Mouse (Mus musculus): ENCODE results near the gene Kcnj3. TPM values are rescaled to one million over a fixed set of nuclear protein-coding genes. Genes with fewer than 3 reads are reported as not detected.

Gene Kcnj3
- total and polyA plus RNA-seq, 2 experiments from 2014 or later, result 5.9 to 22.1 TPM

GRCm38 (mm10) chr2:55437007-55437949, 1.5 kb downstream of the Kcnj3 start:
- Histone ChIP-seq H3K4me1 (ENCODE audit: insufficient read depth) (0 out of 2 replicates have a peak, but pooled peaks cover 12% of the 10 kb centered on the region), H3K27ac (ENCODE audit: low read depth, low read length) (no peak overlapping the region; the same call in 1 of the 2 replicates), H3K9ac (peak overlapping the region; percentile 74), H3K9me3 (ENCODE audit: low read length) (no peaks in the 10 kb centered on the region), H3K4me3 (ENCODE audit: low read depth, low read length) (peak overlapping the region; percentile 69), H3K27me3 (ENCODE audit: insufficient read depth, low read length) (no peaks in the 10 kb centered on the region), H3K4me2 (ENCODE audit: low read depth) (peak overlapping the region; percentile 87), H3K36me3 (ENCODE audit: insufficient read depth) (no peaks in the 10 kb centered on the region)
- DNase-seq (peak; percentile 49), ATAC-seq (peak; percentile 41)
- WGBS, result 1% methylated on average over 51 of the region's 51 CpGs
- TF ChIP-seq CTCF (IDR thresholded peaks at IDR 0.05; ENCODE audit: low read depth), result no peak

- Histone ChIP-seq H3K9ac (peak overlapping the region; percentile 74; the same call in 1 of the 2 replicates), H3K9me3 (ENCODE audit: low read length) (no peaks in the 10 kb centered on the region), H3K4me1 (ENCODE audit: insufficient read depth) (0 out of 2 replicates have a peak, but pooled peaks cover 12% of the 10 kb centered on the region), H3K27ac (ENCODE audit: low read depth, low read length) (no peak overlapping the region), H3K4me2 (ENCODE audit: low read depth) (peak overlapping the region; percentile 87), H3K36me3 (ENCODE audit: insufficient read depth) (no peaks in the 10 kb centered on the region), H3K4me3 (ENCODE audit: low read depth, low read length) (peak overlapping the region; percentile 69), H3K27me3 (ENCODE audit: insufficient read depth, low read length) (no peaks in the 10 kb centered on the region)
- 6% methylated on average over 1 of the region's 1 CpGs for WGBS
- no peak for TF ChIP-seq CTCF (IDR thresholded peaks at IDR 0.05; ENCODE audit: low read depth)
- DNase-seq, result peak; percentile 32
- no peak for ATAC-seq
Observed at GRCm38 (mm10) chr2:55437977-55438376, 2.2 kb downstream of the Kcnj3 start.

GRCm38 (mm10) chr2:55439211-55439610, 3.4 kb downstream of the Kcnj3 start:
- H3K27me3 ChIP-seq (ENCODE audit: insufficient read depth, low read length), result no peaks in the 10 kb centered on the region
- no peak for TF ChIP-seq CTCF (IDR thresholded peaks at IDR 0.05; ENCODE audit: low read depth)
- peak overlapping the region; percentile 30 for H3K4me2 ChIP-seq (ENCODE audit: low read depth)
- 0 out of 2 replicates have a peak, but pooled peaks cover 12% of the 10 kb centered on the region for H3K4me1 ChIP-seq (ENCODE audit: insufficient read depth)
- ATAC-seq (no peak), DNase-seq (no peak)
- no peak overlapping the region for H3K27ac ChIP-seq (ENCODE audit: low read depth, low read length)
- no peaks in the 10 kb centered on the region for H3K36me3 ChIP-seq (ENCODE audit: insufficient read depth)
- no peaks in the 10 kb centered on the region for H3K9me3 ChIP-seq (ENCODE audit: low read length)
- peak overlapping the region; percentile 13; the same call in 1 of the 2 replicates for H3K4me3 ChIP-seq (ENCODE audit: low read depth, low read length)
- no peak overlapping the region for H3K9ac ChIP-seq

- TF ChIP-seq CTCF (IDR thresholded peaks at IDR 0.05; ENCODE audit: low read depth), result peak; percentile 31; the same call in 1 of the 2 replicates
- DNase-seq (no peak), ATAC-seq (no peak)
- Histone ChIP-seq H3K36me3 (ENCODE audit: insufficient read depth) (no peaks in the 10 kb centered on the region), H3K4me2 (ENCODE audit: low read depth) (no peak overlapping the region), H3K27me3 (ENCODE audit: insufficient read depth, low read length) (no peaks in the 10 kb centered on the region), H3K9ac (no peak overlapping the region), H3K9me3 (ENCODE audit: low read length) (no peaks in the 10 kb centered on the region), H3K4me3 (ENCODE audit: low read depth, low read length) (no peak overlapping the region), H3K27ac (ENCODE audit: low read depth, low read length) (no peak overlapping the region), H3K4me1 (ENCODE audit: insufficient read depth) (0 out of 2 replicates have a peak, but pooled peaks cover 3% of the 10 kb centered on the region)
- WGBS, result 80% methylated on average over 2 of the region's 2 CpGs
Observed at GRCm38 (mm10) chr2:55442006-55442405, 6.2 kb downstream of the Kcnj3 start.

- no peak for ATAC-seq
- no peak for DNase-seq
- TF ChIP-seq CTCF (IDR thresholded peaks at IDR 0.05; ENCODE audit: low read depth), result no peak
- H3K4me2 ChIP-seq (ENCODE audit: low read depth), result no peak overlapping the region
- H3K27ac ChIP-seq (ENCODE audit: low read depth, low read length), result no peak overlapping the region
- no peaks in the 10 kb centered on the region for H3K4me1 ChIP-seq (ENCODE audit: insufficient read depth)
- H3K27me3 ChIP-seq (ENCODE audit: insufficient read depth, low read length), result no peaks in the 10 kb centered on the region
- no peaks in the 10 kb centered on the region; the same call in 1 of the 2 replicates for H3K36me3 ChIP-seq (ENCODE audit: insufficient read depth)
- H3K9ac ChIP-seq, result no peak overlapping the region
- no peaks in the 10 kb centered on the region for H3K9me3 ChIP-seq (ENCODE audit: low read length)
- H3K4me3 ChIP-seq (ENCODE audit: low read depth, low read length), result no peak overlapping the region
Observed at GRCm38 (mm10) chr2:55447298-55447697, 11.5 kb downstream of the Kcnj3 start.

GRCm38 (mm10) chr2:55450774-55451173, 15.0 kb downstream of the Kcnj3 start:
- DNase-seq (peak; percentile 13), ATAC-seq (peak; percentile 71)
- WGBS, result 38% methylated on average over 1 of the region's 1 CpGs
- no peak overlapping the region for H3K4me3 ChIP-seq (ENCODE audit: low read depth, low read length)
- H3K4me1 ChIP-seq (ENCODE audit: insufficient read depth), result no peaks in the 10 kb centered on the region
- no peak for TF ChIP-seq CTCF (IDR thresholded peaks at IDR 0.05; ENCODE audit: low read depth)
- no peak overlapping the region for H3K9ac ChIP-seq
- H3K4me2 ChIP-seq (ENCODE audit: low read depth), result no peak overlapping the region
- no peaks in the 10 kb centered on the region for H3K9me3 ChIP-seq (ENCODE audit: low read length)
- no peak overlapping the region for H3K27ac ChIP-seq (ENCODE audit: low read depth, low read length)
- H3K36me3 ChIP-seq (ENCODE audit: insufficient read depth), result no peaks in the 10 kb centered on the region; the same call in 1 of the 2 replicates
- H3K27me3 ChIP-seq (ENCODE audit: insufficient read depth, low read length), result no peaks in the 10 kb centered on the region

- Histone ChIP-seq H3K4me1 (ENCODE audit: insufficient read depth) (no peaks in the 10 kb centered on the region), H3K9ac (no peak overlapping the region), H3K36me3 (ENCODE audit: insufficient read depth) (no peaks in the 10 kb centered on the region), H3K27me3 (ENCODE audit: insufficient read depth, low read length) (no peaks in the 10 kb centered on the region), H3K4me2 (ENCODE audit: low read depth) (no peak overlapping the region), H3K4me3 (ENCODE audit: low read depth, low read length) (no peak overlapping the region), H3K27ac (ENCODE audit: low read depth, low read length) (no peak overlapping the region), H3K9me3 (ENCODE audit: low read length) (no peaks in the 10 kb centered on the region)
- 90% methylated on average over 2 of the region's 2 CpGs for WGBS
- no peak for TF ChIP-seq CTCF (IDR thresholded peaks at IDR 0.05; ENCODE audit: low read depth)
- ATAC-seq (no peak), DNase-seq (no peak)
Observed at GRCm38 (mm10) chr2:55459195-55459594, 23.4 kb downstream of the Kcnj3 start.

Measured in forebrain, postnatal 0 days (tissue).